Mouse (Mus musculus) brain, embryonic 14.5 days (tissue): Measurements from ENCODE around the gene Pank1.

Experiments
- CTCF ChIP-seq: fragments of 200-500 bp; IDR thresholded peaks from 2 replicates; pipeline ENCODE4 v1.5.1; 2012; ENCODE audit warnings: inconsistent platforms, mild to moderate bottlenecking, moderate library complexity, borderline replicate concordance; ENCODE audit not compliant: insufficient read depth, insufficient read length; ENCODE audit errors: extremely low read depth
- POLR2A ChIP-seq: fragments of 200-500 bp; IDR thresholded peaks from 2 replicates; pipeline ENCODE4 v1.6.1; 2012; ENCODE audit warnings: mild to moderate bottlenecking, inconsistent platforms, borderline replicate concordance; ENCODE audit not compliant: poor library complexity, insufficient read depth, insufficient read length, severe bottlenecking; ENCODE audit errors: extremely low read depth

DNA sequence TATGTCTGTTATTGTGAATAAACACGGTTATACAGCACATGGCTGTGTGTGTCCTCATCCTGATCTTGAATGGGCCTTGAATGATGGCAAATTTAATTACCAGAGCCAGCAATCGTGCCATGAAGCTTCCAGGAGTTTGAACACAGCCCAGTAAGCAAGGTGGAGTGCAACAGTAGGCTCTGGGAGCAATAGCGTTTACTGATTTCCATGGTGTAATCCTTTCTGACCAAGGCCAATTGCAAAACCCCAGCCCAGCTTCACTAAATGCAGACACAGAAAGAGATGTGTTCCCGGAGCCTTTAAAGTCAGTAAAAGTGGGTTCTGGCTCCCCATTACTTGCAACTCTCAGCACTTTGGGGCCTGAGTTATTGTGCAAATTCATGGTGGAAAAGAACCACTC is 47.6 kb downstream of the Pank1 start:
- TF ChIP-seq CTCF (no peak), POLR2A (no peak)
